25 mouse cellular contexts compared by ENCODE assay signal in the genomic region with DNA sequence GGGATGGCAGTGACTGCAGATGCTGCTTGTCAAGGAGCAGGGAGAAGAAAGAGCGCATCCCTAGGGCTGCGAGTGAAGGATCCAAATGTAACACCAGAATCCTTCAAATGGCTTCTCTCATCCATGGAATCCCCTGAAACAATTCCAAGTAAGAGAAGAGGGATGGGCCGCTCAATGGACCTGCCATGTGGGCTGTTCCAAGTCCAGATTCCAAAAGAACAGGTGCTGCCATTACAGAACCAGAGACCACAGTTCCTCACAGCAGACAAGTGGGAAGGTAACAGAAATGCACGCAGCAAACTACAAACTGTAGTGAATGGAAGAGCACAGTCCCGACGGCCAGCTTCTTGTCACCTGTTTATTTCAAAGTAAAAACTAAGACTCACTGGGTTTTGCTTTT. TPM values are rescaled to one million over a fixed set of nuclear protein-coding genes. Genes with fewer than 3 reads are reported as not detected.
"Had no signal": no experiment of that assay in that cellular context is flagged by ENCODE, and none has a peak within 500 bp of the region (broad histone marks: within the 10 kb centered on the region; RNA-seq: fewer than 3 reads in every experiment).

No protein-coding gene starts in this region.

- H3K9me3 ChIP-seq: neural tube, embryonic 12.5 days; neural tube, embryonic 13.5 days; neural tube, embryonic 15.5 days; stomach, embryonic 15.5 days had no signal

- H3K27me3 ChIP-seq: neural tube, embryonic 12.5 days; neural tube, embryonic 13.5 days; neural tube, embryonic 15.5 days; stomach, embryonic 15.5 days had no signal

- H3K9ac ChIP-seq: neural tube, embryonic 12.5 days; neural tube, embryonic 13.5 days; neural tube, embryonic 15.5 days; stomach, embryonic 15.5 days had no signal

- H3K4me3 ChIP-seq: neural tube, embryonic 12.5 days; neural tube, embryonic 13.5 days; neural tube, embryonic 15.5 days; stomach, embryonic 15.5 days had no signal

- H3K4me1 ChIP-seq: neural tube, embryonic 12.5 days; neural tube, embryonic 13.5 days; neural tube, embryonic 15.5 days; stomach, embryonic 15.5 days had no signal

- H3K4me2 ChIP-seq: neural tube, embryonic 12.5 days; neural tube, embryonic 13.5 days; neural tube, embryonic 15.5 days; stomach, embryonic 15.5 days had no signal

- DNase-seq: retina, postnatal 1 day; right cerebral cortex, adult 18-20 months; right cerebral cortex, postnatal 14 days; right cerebral cortex, postnatal 25 days; right cerebral cortex, postnatal 4 days; spleen, adult 18-20 months; thymus, adult 18-20 months; thymus, adult 2 months; thymus, postnatal 14 days; thymus, postnatal 25 days; thymus, postnatal 36 days; thymus, postnatal 4 days had no signal

- H3K27ac ChIP-seq: neural tube, embryonic 12.5 days; neural tube, embryonic 13.5 days; neural tube, embryonic 15.5 days; stomach, embryonic 15.5 days; stomach, postnatal 0 days had no signal

RNA-seq across cellular contexts. Expression of gene Gm17304, which starts 11.5 kb away (rescaled TPM):
- total RNA-seq: neutrophil, adult 5-6 weeks had no signal
- polyA plus RNA-seq: neural tube, embryonic 12.5 days; neural tube, embryonic 13.5 days; neural tube, embryonic 14.5 days; neural tube, embryonic 15.5 days; small intestine, adult 2 months; spleen, adult 2 months; stomach, embryonic 14.5 days; stomach, embryonic 15.5 days; stomach, embryonic 16.5 days; stomach, postnatal 0 days; thymus, adult 2 months; thymus, postnatal 0 days; urinary bladder, adult 2 months had no signal
